Mouse (Mus musculus): ENCODE data around the gene Itpk1. TPM values are rescaled to one million over a fixed set of nuclear protein-coding genes. Genes with fewer than 3 reads are reported as not detected.

The Itpk1 gene
- polyA plus RNA-seq (2012; rRNA removed) = 64.9 and 67.6 TPM in 2 replicates

- under 1% methylated on average over 98 of the region's 105 CpGs for WGBS
- Histone ChIP-seq H3K4me3 (replicated peaks; ENCODE audit: insufficient read depth, low read depth, low read length) (peak within 1 kb of the TSS; percentile 86), H3K27me3 (ENCODE audit: control insufficient read depth, insufficient read depth, low read length) (no peaks in the 10 kb centered on the region), H3K27ac (ENCODE audit: insufficient read depth, low read length) (peak within 1 kb of the TSS; percentile 75), H3K4me1 (ENCODE audit: control insufficient read depth, insufficient read depth, low read length) (peaks cover 14% of the 10 kb centered on the region)
- TF ChIP-seq POLR2A (IDR thresholded peaks at IDR 0.05; ENCODE audit: borderline replicate concordance, insufficient read depth, low read length) = peak; percentile 52; the same call in 1 of the 2 replicates
- no peak for TF ChIP-seq CTCF (IDR thresholded peaks at IDR 0.05; ENCODE audit: borderline replicate concordance, insufficient read depth, low read depth, low read length)
- DNase-seq = peak; percentile 72 to 77
Measured at GRCm38 (mm10) chr12:102704457-102705198, at the start of gene Itpk1. Itpk1 (minus strand) TSS chr12:102704930.

DNA sequence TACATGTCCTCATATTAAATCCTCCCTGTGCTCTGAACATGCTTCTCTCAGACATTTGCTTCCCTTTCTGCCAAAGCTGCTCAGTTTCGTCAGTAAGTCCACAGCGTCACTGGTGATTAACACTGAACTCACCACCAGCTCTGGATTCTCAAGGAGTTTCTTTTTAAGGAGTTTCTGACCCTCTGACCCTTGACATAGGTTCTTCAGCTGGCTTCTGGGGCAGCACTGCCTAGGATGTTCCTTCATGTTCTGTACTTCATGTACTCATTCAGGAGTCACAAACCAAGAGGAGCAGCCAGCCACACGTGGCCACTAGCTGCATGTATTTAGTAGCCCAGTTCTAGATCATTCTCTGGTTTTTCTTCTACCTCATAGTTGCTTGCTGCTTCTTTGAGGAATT, 43.5 kb upstream of the Itpk1 start:
- no peak for DNase-seq

DNA sequence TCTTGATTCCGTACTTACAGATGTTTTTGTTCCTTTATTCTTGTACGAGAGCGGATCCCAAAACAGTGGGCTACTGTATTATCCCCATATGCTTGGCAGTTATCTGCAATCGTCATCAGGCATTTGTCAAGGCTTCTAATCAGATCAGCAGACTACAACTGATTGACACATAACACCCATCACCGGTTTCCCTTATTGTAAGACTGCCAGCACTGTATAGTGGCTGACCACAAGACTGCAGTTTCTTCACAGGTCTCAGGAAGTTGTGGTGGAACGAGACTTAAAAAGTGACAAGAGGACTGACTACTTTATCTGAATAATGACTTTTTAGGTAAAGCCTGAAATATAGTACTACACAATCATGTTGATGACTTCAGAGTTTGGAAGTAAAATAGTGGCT, 40.1 kb upstream of the Itpk1 start:
- H3K27me3 ChIP-seq (ENCODE audit: control insufficient read depth, insufficient read depth, low read length) = no peaks in the 10 kb centered on the region

More for the DNA sequence above, 43.5 kb upstream of the Itpk1 start:
- 85% methylated on average over 3 of the region's 3 CpGs for WGBS
- no peaks in the 10 kb centered on the region; the same call in 1 of the 2 replicates for H3K4me1 ChIP-seq (ENCODE audit: control insufficient read depth, insufficient read depth, low read length)
- no peak overlapping the region for H3K27ac ChIP-seq (ENCODE audit: insufficient read depth, low read length)
- no peak for TF ChIP-seq CTCF (IDR thresholded peaks at IDR 0.05; ENCODE audit: borderline replicate concordance, insufficient read depth, low read depth, low read length)
- TF ChIP-seq POLR2A (IDR thresholded peaks at IDR 0.05; ENCODE audit: borderline replicate concordance, insufficient read depth, low read length) = no peak
- H3K27me3 ChIP-seq (ENCODE audit: control insufficient read depth, insufficient read depth, low read length) = no peaks in the 10 kb centered on the region
- no peak overlapping the region for H3K4me3 ChIP-seq (replicated peaks; ENCODE audit: insufficient read depth, low read depth, low read length)

GRCm38 (mm10) chr12:102743589-102744574, 39.2 kb upstream of the Itpk1 start, which contains the start of the genes Moap1 and Tmem251:
Moap1 (minus strand) TSS chr12:102743661.
Tmem251 (plus strand) TSS chr12:102743762.
- no peaks in the 10 kb centered on the region for H3K27me3 ChIP-seq (ENCODE audit: control insufficient read depth, insufficient read depth, low read length)
- TF ChIP-seq CTCF (IDR thresholded peaks at IDR 0.05; ENCODE audit: borderline replicate concordance, insufficient read depth, low read depth, low read length) (no peak), POLR2A (IDR thresholded peaks at IDR 0.05; ENCODE audit: borderline replicate concordance, insufficient read depth, low read length) (peak; percentile 92)
- H3K4me1 ChIP-seq (ENCODE audit: control insufficient read depth, insufficient read depth, low read length) = no peaks in the 10 kb centered on the region; the same call in 1 of the 2 replicates
- H3K27ac ChIP-seq (ENCODE audit: insufficient read depth, low read length) = peak within 1 kb of the TSS; percentile 93
- peak within 1 kb of the TSS; percentile 95 for H3K4me3 ChIP-seq (replicated peaks; ENCODE audit: insufficient read depth, low read depth, low read length)
- DNase-seq = peak; percentile 91 to 93
- WGBS = under 1% methylated on average over 62 of the region's 63 CpGs

More for the DNA sequence above, 40.1 kb upstream of the Itpk1 start:
- no peak overlapping the region for H3K4me3 ChIP-seq (replicated peaks; ENCODE audit: insufficient read depth, low read depth, low read length)
- TF ChIP-seq POLR2A (IDR thresholded peaks at IDR 0.05; ENCODE audit: borderline replicate concordance, insufficient read depth, low read length) (no peak), CTCF (IDR thresholded peaks at IDR 0.05; ENCODE audit: borderline replicate concordance, insufficient read depth, low read depth, low read length) (no peak)
- DNase-seq = no peak
- WGBS = 43% methylated on average over 6 of the region's 6 CpGs
- H3K27ac ChIP-seq (ENCODE audit: insufficient read depth, low read length) = no peak overlapping the region
- H3K4me1 ChIP-seq (ENCODE audit: control insufficient read depth, insufficient read depth, low read length) = no peaks in the 10 kb centered on the region; the same call in 1 of the 2 replicates

DNA sequence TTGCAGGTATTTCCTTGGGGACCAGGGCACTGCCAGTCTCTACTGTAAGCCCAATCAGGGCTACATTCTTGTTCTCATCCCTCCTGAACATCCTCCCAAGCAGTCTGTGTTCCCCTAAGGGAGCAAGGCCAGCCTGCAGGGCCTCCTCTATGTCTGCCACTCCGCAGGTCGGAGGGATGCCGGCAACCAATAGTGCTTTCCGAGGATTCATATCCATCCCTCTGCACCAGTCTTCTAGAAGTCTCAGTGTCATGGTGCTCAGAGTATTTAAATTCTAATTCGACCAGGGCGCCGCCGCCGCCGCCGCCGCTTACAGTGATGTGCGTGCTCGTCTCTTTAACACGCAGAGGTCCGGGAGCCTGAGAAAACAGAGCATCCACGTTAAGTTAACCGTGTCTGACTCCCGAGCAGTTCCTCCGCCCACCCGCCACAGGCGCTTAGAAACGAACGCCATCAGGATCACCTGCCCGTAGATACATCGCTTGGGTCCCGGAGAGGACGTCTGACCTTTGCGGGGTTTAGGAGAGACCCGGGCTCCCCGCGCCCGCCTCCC, 38.4 kb upstream of the Itpk1 start:
- H3K4me1 ChIP-seq (ENCODE audit: control insufficient read depth, insufficient read depth, low read length) = no peaks in the 10 kb centered on the region; the same call in 1 of the 2 replicates
- peak overlapping the region; percentile 95 for H3K4me3 ChIP-seq (replicated peaks; ENCODE audit: insufficient read depth, low read depth, low read length)
- under 1% methylated on average over 33 of the region's 33 CpGs for WGBS
- no peak for DNase-seq
- H3K27me3 ChIP-seq (ENCODE audit: control insufficient read depth, insufficient read depth, low read length) = no peaks in the 10 kb centered on the region
- peak overlapping the region; percentile 93 for H3K27ac ChIP-seq (ENCODE audit: insufficient read depth, low read length)
- no peak for TF ChIP-seq CTCF (IDR thresholded peaks at IDR 0.05; ENCODE audit: borderline replicate concordance, insufficient read depth, low read depth, low read length)
- no peak for TF ChIP-seq POLR2A (IDR thresholded peaks at IDR 0.05; ENCODE audit: borderline replicate concordance, insufficient read depth, low read length)

- no peak overlapping the region for H3K4me3 ChIP-seq (replicated peaks; ENCODE audit: insufficient read depth, low read depth, low read length)
- 89% methylated on average over 7 of the region's 7 CpGs for WGBS
Measured at GRCm38 (mm10) chr12:102742056-102742455, 37.3 kb upstream of the Itpk1 start.

DNA sequence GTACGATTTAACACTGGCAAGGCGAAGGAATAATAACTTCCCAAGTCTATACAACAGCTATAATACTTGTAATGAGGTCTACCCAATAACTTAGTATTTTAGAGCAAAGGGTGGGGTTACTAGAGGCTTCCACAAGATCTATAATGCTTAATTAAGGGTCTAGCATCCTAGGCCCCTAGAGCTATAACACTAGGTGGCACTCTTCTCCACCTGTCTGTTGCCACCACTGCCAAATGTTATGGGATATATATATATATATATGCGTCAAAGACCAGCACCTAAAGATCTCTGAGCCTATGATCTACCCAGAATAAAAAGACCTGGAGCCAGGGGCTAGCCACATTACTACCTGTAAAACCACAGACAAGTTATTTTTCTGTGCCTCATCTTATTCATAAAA, 35.6 kb upstream of the Itpk1 start:
- H3K27ac ChIP-seq (ENCODE audit: insufficient read depth, low read length) = no peak overlapping the region

More at GRCm38 (mm10) chr12:102742056-102742455, 37.3 kb upstream of the Itpk1 start:
- no peak for DNase-seq
- Histone ChIP-seq H3K27ac (ENCODE audit: insufficient read depth, low read length) (no peak overlapping the region), H3K27me3 (ENCODE audit: control insufficient read depth, insufficient read depth, low read length) (no peaks in the 10 kb centered on the region), H3K4me1 (ENCODE audit: control insufficient read depth, insufficient read depth, low read length) (no peaks in the 10 kb centered on the region; the same call in 1 of the 2 replicates)
- no peak for TF ChIP-seq CTCF (IDR thresholded peaks at IDR 0.05; ENCODE audit: borderline replicate concordance, insufficient read depth, low read depth, low read length)
- no peak for TF ChIP-seq POLR2A (IDR thresholded peaks at IDR 0.05; ENCODE audit: borderline replicate concordance, insufficient read depth, low read length)

More for the DNA sequence above, 35.6 kb upstream of the Itpk1 start:
- Histone ChIP-seq H3K4me1 (ENCODE audit: control insufficient read depth, insufficient read depth, low read length) (no peaks in the 10 kb centered on the region; the same call in 1 of the 2 replicates), H3K27me3 (ENCODE audit: control insufficient read depth, insufficient read depth, low read length) (no peaks in the 10 kb centered on the region), H3K4me3 (replicated peaks; ENCODE audit: insufficient read depth, low read depth, low read length) (no peak overlapping the region)
- peak; percentile 25 to 36 for DNase-seq
- TF ChIP-seq POLR2A (IDR thresholded peaks at IDR 0.05; ENCODE audit: borderline replicate concordance, insufficient read depth, low read length) (no peak), CTCF (IDR thresholded peaks at IDR 0.05; ENCODE audit: borderline replicate concordance, insufficient read depth, low read depth, low read length) (peak; percentile 34; the same call in 1 of the 2 replicates)
- WGBS = 60% methylated on average over 3 of the region's 3 CpGs

All from cerebellum, adult 2 months (tissue).